Mouse (Mus musculus): ENCODE measurements at regions not wholly inside any gene's neighbourhood (a gene's known extent, or its start where the extent isn't known, plus 50 kb on each side); places are given as distances from the start of the nearest gene placed in this dataset.

DNA sequence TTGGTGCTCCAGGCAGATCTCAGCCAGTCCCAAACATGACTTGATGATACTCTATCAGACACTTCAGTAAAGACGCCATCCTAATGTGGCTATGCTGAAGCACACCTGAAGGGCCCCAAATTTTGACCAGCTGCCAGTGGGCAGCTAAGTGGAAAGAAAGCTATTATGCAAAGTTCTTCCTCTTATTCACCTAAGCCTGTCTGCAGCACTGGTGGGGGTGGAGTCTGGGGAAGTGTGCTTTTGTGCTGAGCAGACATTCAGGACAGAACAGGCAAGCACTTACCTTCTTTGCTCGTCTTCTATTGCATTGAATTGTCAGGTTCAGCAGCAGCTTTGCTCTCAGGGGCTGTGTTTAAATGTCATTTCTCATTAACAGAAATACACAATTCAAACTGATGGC, 200.7 kb downstream of the Pla2g4a start:
- no peaks in the 10 kb centered on the region for H3K9me3 ChIP-seq (replicated peaks; ENCODE audit: control insufficient read depth, low read length)
- no peak overlapping the region for H3K9ac ChIP-seq (replicated peaks; ENCODE audit: low read depth, low read length)
- 42% methylated on average over 2 of the region's 2 CpGs for WGBS
- no peaks in the 10 kb centered on the region for H3K27me3 ChIP-seq (ENCODE audit: control insufficient read depth, insufficient read depth, low read length)
- ATAC-seq (ENCODE audit: insufficient read depth, low read depth), result no peak
- H3K27ac ChIP-seq (ENCODE audit: low read depth), result no peak overlapping the region
- no peak for DNase-seq (ENCODE audit: low spot score)
- TF ChIP-seq EP300 (IDR thresholded peaks at IDR 0.05; ENCODE audit: low read depth) (no peak), CTCF (IDR thresholded peaks at IDR 0.05; ENCODE audit: low read depth) (no peak)
- no peak overlapping the region for H3K4me2 ChIP-seq (ENCODE audit: low read depth, low read length)
- H3K4me3 ChIP-seq (ENCODE audit: low read depth, low read length), result no peak overlapping the region
- no peaks in the 10 kb centered on the region for H3K4me1 ChIP-seq (ENCODE audit: control insufficient read depth, insufficient read depth)
- H3K36me3 ChIP-seq (replicated peaks; ENCODE audit: control insufficient read depth, insufficient read depth, low read length), result no peaks in the 10 kb centered on the region

DNA sequence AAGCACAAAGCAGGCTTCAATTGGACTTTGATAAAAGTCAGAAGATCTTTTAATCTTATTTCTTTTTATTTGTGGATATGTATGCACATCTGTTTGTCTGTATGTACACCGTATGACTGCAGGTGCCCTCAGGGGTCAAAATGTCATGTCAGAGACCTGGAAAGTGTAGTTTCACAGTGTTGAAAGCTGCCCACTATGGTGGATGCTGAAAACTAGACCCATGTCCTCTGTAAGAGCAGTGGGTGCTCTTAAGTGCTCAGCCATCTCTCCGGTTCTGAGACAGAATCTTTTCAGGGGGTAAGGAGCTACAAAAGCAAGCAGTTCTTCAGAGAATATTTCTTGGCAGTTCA, 202.3 kb downstream of the Pla2g4a start:
- no peak overlapping the region for H3K4me2 ChIP-seq (ENCODE audit: low read depth, low read length)
- no peaks in the 10 kb centered on the region for H3K9me3 ChIP-seq (replicated peaks; ENCODE audit: control insufficient read depth, low read length)
- TF ChIP-seq CTCF (IDR thresholded peaks at IDR 0.05; ENCODE audit: low read depth), result no peak
- no peak for TF ChIP-seq EP300 (IDR thresholded peaks at IDR 0.05; ENCODE audit: low read depth)
- ATAC-seq (ENCODE audit: insufficient read depth, low read depth) (no peak), DNase-seq (ENCODE audit: low spot score) (no peak)
- 69% methylated on average over 2 of the region's 2 CpGs for WGBS
- H3K27ac ChIP-seq (ENCODE audit: low read depth), result no peak overlapping the region
- no peaks in the 10 kb centered on the region for H3K27me3 ChIP-seq (ENCODE audit: control insufficient read depth, insufficient read depth, low read length)
- H3K9ac ChIP-seq (replicated peaks; ENCODE audit: low read depth, low read length), result no peak overlapping the region
- no peaks in the 10 kb centered on the region for H3K36me3 ChIP-seq (replicated peaks; ENCODE audit: control insufficient read depth, insufficient read depth, low read length)
- H3K4me3 ChIP-seq (ENCODE audit: low read depth, low read length), result no peak overlapping the region
- H3K4me1 ChIP-seq (ENCODE audit: control insufficient read depth, insufficient read depth), result no peaks in the 10 kb centered on the region

DNA sequence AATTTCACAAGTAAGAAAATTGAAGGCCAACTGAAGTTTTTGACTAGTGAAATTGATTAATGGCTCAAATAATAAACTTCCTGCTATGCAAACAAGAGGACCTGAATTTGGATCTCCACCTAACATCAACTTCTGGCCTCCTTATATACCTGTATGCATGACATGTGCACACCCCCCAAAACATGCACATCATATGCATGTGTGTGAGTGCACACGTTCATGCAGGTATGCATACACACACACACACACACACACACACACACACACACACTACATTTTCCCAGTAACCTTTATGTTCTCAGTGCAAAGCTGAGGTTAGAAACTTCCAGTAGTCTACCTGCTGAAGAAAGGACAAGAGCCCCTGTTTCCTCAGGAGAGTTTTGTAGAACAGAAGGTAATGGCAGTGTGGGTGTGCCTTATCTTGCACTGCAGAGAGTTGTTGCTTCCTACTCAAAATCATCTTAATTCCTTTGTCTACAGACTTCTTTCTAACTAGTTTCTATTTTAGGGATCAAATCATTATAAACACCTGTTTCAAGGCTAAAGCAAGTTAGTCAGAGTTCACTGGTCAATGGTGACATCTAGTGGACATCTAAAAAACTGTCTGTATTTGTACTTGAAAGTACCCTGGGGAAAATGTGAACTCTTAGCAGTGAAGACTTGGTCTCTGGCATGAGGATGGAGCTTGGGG, 202.9 kb downstream of the Pla2g4a start:
- Histone ChIP-seq H3K4me3 (ENCODE audit: low read depth, low read length) (no peak overlapping the region), H3K4me1 (ENCODE audit: control insufficient read depth, insufficient read depth) (no peaks in the 10 kb centered on the region), H3K9ac (replicated peaks; ENCODE audit: low read depth, low read length) (no peak overlapping the region), H3K4me2 (ENCODE audit: low read depth, low read length) (no peak overlapping the region), H3K27me3 (ENCODE audit: control insufficient read depth, insufficient read depth, low read length) (no peaks in the 10 kb centered on the region), H3K36me3 (replicated peaks; ENCODE audit: control insufficient read depth, insufficient read depth, low read length) (no peaks in the 10 kb centered on the region), H3K27ac (ENCODE audit: low read depth) (no peak overlapping the region), H3K9me3 (replicated peaks; ENCODE audit: control insufficient read depth, low read length) (no peaks in the 10 kb centered on the region)
- ATAC-seq (ENCODE audit: insufficient read depth, low read depth) (no peak), DNase-seq (ENCODE audit: low spot score) (peak; percentile 67)
- 64% methylated on average over 1 of the region's 1 CpGs for whole genome bisulfite sequencing
- peak; percentile 60 for TF ChIP-seq CTCF (IDR thresholded peaks at IDR 0.05; ENCODE audit: low read depth)
- no peak for TF ChIP-seq EP300 (IDR thresholded peaks at IDR 0.05; ENCODE audit: low read depth)

DNA sequence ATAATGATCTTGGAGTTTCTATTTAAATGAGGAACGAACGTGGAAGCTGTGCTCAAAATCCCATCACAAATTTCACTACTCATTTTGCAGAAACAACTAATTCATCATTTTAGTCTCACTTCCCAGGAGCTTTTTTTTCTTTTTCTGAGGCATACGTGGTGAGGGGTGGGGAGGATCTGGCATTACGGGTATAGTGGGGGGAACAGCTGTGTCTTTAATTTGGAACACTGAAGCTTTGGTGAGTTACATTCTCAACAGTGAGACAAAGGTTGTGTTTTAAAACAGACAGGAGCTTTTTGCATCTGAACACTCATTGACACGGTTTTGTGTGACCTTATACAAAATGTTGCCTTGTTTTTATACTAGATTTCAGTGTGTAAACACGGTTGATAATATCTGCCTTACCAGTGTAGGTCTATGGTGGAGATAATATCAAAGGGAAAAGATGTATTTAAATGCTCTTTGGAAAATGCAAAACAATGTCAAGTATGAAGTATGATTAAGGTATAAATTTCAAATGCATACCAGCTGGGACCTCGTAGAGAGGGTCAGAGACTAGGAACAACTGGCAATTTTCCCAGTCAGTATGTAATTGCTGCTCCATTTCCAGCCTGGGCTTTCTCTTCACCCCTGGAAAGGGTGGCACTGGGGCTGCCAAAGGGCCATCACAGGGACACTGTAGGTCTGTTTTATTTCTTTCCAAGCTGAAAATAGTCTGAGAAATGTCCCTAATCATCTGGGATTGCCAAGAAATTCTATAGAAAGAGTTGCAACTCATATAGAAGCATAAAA, 207.6 kb downstream of the Pla2g4a start:
- Histone ChIP-seq H3K27me3 (ENCODE audit: control insufficient read depth, insufficient read depth, low read length) (no peaks in the 10 kb centered on the region), H3K36me3 (replicated peaks; ENCODE audit: control insufficient read depth, insufficient read depth, low read length) (no peaks in the 10 kb centered on the region), H3K9me3 (replicated peaks; ENCODE audit: control insufficient read depth, low read length) (no peaks in the 10 kb centered on the region), H3K4me3 (ENCODE audit: low read depth, low read length) (no peak overlapping the region), H3K9ac (replicated peaks; ENCODE audit: low read depth, low read length) (no peak overlapping the region), H3K4me2 (ENCODE audit: low read depth, low read length) (no peak overlapping the region), H3K27ac (ENCODE audit: low read depth) (no peak overlapping the region), H3K4me1 (ENCODE audit: control insufficient read depth, insufficient read depth) (no peaks in the 10 kb centered on the region)
- 63% methylated on average over 7 of the region's 7 CpGs for WGBS
- TF ChIP-seq CTCF (IDR thresholded peaks at IDR 0.05; ENCODE audit: low read depth) (no peak), EP300 (IDR thresholded peaks at IDR 0.05; ENCODE audit: low read depth) (no peak)
- ATAC-seq (ENCODE audit: insufficient read depth, low read depth), result no peak
- no peak for DNase-seq (ENCODE audit: low spot score)

DNA sequence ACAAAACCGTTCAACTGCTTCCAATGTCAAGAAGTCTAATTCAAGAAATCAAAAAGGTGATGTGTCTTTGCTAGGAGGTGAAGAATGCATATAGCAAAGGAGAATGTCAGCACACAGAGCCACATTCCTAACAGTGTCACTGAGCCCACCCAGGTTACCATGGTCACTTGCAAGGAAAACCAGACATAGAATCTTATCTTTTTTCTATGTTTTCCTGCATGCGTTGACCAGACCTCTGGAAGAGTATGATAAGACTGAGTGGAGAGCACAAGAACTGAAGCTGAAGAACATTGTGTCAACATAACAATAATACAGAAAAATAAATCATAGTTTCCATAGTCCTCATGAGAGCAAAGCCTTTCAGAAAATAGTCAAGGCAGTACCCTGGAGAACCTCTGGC, 211.7 kb downstream of the Pla2g4a start:
- H3K9ac ChIP-seq (replicated peaks; ENCODE audit: low read depth, low read length), result no peak overlapping the region
- no peaks in the 10 kb centered on the region for H3K36me3 ChIP-seq (replicated peaks; ENCODE audit: control insufficient read depth, insufficient read depth, low read length)
- no peak overlapping the region for H3K4me2 ChIP-seq (ENCODE audit: low read depth, low read length)
- no peaks in the 10 kb centered on the region for H3K27me3 ChIP-seq (ENCODE audit: control insufficient read depth, insufficient read depth, low read length)
- no peak for DNase-seq (ENCODE audit: low spot score)
- no peaks in the 10 kb centered on the region for H3K4me1 ChIP-seq (ENCODE audit: control insufficient read depth, insufficient read depth)
- H3K9me3 ChIP-seq (replicated peaks; ENCODE audit: control insufficient read depth, low read length), result no peaks in the 10 kb centered on the region
- no peak overlapping the region for H3K27ac ChIP-seq (ENCODE audit: low read depth)
- 36% methylated on average over 2 of the region's 2 CpGs for WGBS
- TF ChIP-seq EP300 (IDR thresholded peaks at IDR 0.05; ENCODE audit: low read depth), result no peak
- TF ChIP-seq CTCF (IDR thresholded peaks at IDR 0.05; ENCODE audit: low read depth), result no peak
- H3K4me3 ChIP-seq (ENCODE audit: low read depth, low read length), result no peak overlapping the region
- no peak for ATAC-seq (ENCODE audit: insufficient read depth, low read depth)

Data from heart, postnatal 0 days (tissue).